Mouse (Mus musculus) frontal cortex, adult 2 months (tissue): Measurements from ENCODE around the gene Abcc2. TPM values are rescaled to one million over a fixed set of nuclear protein-coding genes. Genes with fewer than 3 reads are reported as not detected.

Source experiments
- polyA plus RNA-seq: library from polyadenylated mRNA; depleted of rRNA; stranded (reverse); fragments of >200 nt; gene quantifications from 2 replicates; pipeline ENCODE4 v1.2.3, GENCODE M21; 2012; rRNA removed

The Abcc2 gene
- polyA plus RNA-seq, 1 experiment: 0.30 TPM

Other genes starting within 250 kb of the Abcc2 start
- gene Nkx2-3, start 169.9 kb upstream of the Abcc2 start, polyA plus RNA-seq: 0.04 TPM in 1 of 2 replicates, not detected in the other
- 101 and 102 TPM in 2 replicates for gene Slc25a28, start 107.3 kb upstream of the Abcc2 start, polyA plus RNA-seq
- 8.7 and 9.3 TPM in 2 replicates for gene Entpd7, start 92.5 kb upstream of the Abcc2 start, polyA plus RNA-seq
- 8.1 and 8.7 TPM in 2 replicates for gene Cutc, start 29.2 kb upstream of the Abcc2 start, polyA plus RNA-seq
- 15.0 and 15.4 TPM in 2 replicates for gene Cox15, start 29.2 kb upstream of the Abcc2 start, polyA plus RNA-seq
- 10.8 and 11.4 TPM in 2 replicates for gene Dnmbp, start 158.0 kb downstream of the Abcc2 start, polyA plus RNA-seq
- gene Cpn1, start 204.4 kb downstream of the Abcc2 start, polyA plus RNA-seq: 0.13 and 0.14 TPM in 2 replicates
- gene Cyp2c23, start 247.0 kb downstream of the Abcc2 start, polyA plus RNA-seq: 0.10 and 0.11 TPM in 2 replicates